Mouse (Mus musculus) layer of hippocampus, adult 18-20 months (tissue): ENCODE measurements at regions not wholly inside any gene's neighbourhood (a gene's known extent, or its start where the extent isn't known, plus 50 kb on each side); places are given as distances from the start of the nearest gene placed in this dataset.
"Not testable (repeated sequence)": the region's sequence is repeated elsewhere in the genome, so short reads cannot be mapped to it uniquely, and the experiment has no call there.

Experiments used
- DNase-seq, 2 experiments: peaks; one replicate each; pipeline ENCODE4 v3.0.0; 2022; ENCODE audit warnings: low spot score in 2 of 2

DNA sequence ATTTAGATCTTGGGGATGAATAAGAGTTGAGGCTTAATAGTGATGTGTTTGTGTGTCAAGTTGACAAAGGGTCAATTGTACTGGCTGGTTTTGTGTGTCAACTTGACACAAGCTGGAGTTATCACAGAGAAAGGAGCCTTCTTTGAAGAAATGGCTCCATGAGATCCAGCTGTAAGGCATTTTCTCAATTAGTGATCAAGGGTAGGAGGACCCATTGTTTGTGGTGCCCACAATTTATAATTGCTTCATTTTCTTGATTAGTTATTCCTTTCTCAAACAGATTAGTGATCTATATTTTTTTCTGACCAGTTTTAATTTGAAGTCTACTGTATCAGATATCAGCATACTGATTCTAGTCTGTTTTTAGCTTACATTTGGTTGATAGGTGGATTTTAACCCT lies 313.5 kb upstream of the Nectin3 start:
- not testable (repeated sequence) for DNase-seq

DNA sequence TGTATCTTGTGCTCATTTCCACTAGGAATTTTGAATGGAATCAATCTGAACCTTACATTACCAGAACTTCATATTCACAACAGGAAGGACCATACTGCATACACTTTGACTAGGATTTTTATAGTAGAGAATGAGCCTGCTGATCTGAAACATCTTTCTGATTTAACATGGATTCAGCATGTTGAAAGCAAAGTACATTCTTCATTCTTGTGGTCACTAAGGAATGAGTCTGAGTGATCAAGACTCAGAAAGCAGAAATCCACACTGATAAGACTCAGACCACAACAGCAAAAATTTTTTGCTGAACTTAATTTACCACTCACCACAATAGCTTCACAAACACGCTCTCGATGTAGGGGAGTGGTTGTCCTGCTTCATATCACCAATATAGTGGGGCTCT lies 309.2 kb upstream of the Nectin3 start:
- no peak for DNase-seq

DNA sequence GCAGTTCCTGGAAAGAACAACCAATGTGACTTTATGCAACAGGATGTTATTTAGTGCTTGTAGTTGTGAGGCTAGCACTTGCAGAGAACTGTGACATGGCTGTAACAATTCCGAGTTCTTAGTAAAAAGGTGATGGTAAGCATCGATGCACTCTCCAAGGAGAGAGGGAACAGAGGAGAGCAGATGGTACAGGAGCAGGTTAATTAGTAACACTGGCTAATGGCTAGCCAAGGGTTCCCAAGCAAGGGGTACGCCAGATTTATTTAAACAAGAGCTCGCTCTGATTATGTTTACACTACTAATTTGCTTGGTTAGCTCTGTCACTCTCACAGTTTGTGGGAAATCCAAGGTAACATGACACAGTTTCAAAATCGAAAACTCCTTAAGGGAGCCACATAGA lies 278.0 kb upstream of the Nectin3 start:
- DNase-seq = no peak

DNA sequence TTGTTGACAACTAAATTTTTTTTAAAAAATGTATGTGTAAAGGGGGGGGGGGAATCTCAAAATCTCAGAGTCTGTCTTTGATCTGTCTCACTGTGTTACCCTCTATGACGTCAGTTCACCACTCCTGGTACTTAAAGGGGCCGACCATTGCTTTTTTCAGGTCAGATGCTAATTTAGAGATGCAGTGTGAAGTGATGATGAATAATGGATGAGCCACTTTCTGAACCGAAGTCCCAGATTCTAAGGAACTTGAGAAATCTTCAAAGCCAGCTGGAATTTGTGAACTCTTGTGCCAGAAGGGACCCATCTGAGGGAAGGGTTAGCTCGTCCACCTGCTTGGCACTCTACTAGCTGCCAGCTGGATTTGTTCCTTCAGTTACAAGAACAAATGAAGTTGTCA lies 271.1 kb upstream of the Nectin3 start:
- DNase-seq = no peak

DNA sequence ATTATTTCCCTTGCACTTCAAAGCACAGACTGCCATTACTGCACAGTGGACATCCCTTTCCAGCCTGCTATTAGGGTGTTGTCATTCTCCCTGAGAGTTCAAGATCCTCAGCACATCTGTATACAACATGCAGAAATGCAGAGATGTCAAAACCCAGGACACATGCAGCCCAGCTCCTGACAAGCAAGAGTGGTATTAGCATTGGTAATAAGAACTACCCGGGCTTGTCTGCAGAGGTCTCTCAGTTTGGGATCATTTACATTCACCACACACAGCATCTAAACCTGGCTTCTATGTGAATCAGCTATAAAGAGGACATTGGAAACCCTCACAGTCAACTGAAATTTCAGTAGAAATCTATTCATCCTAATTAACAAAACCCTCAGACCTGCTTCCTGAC lies 270.1 kb upstream of the Nectin3 start:
- no peak for DNase-seq

DNA sequence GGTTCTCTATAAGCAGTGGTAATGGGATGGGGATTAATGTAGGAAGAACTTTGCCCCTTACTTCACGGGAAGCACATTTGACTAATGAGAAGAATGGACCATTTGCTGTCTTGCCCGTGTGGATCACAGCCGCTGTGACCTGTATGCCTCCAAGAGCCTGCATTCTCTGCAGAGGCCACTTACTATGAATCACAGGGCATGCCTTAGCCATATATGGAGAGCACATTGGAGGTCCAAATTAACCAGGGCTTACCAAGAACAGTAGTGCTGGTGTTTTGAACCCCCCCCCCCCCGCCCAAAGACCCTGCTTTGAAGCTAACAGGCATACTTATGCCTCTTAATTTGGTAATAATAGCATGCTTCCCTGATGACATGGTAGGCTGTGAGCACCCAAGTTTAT lies 236.8 kb upstream of the Nectin3 start:
- DNase-seq = no peak

DNA sequence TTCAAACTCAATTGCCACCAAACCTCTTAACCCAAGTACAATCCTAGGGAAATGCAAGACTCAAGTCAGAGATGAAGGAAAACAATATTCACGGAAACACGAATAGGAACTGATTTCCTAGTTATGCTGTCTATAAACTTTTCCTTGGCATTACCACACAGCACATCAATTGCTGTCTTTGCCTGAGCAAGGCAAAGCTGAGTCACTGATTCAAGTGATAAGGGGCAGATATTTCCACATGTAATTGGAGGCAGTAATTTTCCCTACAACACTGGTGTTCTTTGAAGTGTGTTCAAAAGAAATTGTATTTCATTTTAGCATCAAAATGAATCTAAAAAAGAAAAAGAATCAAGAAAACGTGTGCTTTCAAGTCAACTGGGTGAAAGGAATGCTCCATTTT lies 230.1 kb upstream of the Nectin3 start:
- DNase-seq = no peak

DNA sequence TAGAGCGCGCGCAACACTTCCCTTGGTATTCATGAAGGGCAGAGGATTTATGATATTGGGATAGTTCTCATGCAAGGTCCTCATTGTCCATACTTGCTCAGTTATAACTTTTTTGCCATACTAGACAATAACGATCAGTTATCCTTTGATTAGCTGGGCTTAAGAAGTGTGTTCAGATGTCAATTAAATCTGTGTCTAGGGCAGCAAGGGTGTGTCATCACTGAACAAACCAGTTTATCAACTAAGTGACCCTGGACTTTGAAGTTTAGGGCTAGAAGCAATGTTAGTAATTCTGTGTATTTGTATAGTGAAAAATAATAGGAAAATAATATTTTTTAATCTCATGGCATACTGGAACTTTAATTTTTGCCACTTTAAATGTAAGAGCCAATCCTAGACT lies 225.3 kb upstream of the Nectin3 start:
- DNase-seq = no peak

DNA sequence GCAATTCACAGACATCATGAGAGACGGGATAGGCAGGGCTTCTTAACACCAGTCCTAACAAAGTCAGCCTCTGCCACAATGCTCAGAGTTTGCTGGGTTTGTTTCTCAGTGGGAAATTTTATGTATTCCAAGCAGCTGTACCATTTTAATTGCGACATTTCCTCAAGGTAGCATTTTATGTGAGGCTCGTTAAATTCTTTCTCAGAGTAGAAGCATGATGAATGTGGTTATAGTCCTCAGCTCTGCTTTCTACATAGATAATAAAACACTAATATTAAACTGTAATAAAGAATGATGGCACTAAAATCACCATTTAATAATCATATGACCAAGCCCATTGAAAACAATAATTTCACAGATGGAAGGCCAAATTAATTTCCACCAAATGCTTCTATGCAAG lies 181.5 kb upstream of the Nectin3 start:
- DNase-seq = no peak

DNA sequence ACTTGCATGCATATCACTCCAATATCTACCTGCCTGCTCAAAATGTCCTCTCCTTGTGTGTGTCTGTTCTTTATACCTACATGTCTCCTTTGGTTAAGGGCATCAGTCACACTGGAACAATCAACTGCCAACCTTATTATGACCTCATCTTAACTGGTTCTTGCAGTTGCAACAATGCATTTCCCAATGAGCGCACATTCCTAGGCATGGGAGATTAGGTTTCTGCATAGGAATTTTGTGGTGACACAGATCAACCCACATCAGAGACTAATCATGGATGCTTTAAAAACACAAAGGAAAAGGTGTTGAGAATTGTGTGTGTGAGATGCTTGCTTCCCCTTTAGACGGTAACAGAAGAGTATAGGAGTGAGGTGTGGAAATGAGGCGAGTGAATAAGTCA lies 171.3 kb upstream of the Nectin3 start:
- DNase-seq = no peak

DNA sequence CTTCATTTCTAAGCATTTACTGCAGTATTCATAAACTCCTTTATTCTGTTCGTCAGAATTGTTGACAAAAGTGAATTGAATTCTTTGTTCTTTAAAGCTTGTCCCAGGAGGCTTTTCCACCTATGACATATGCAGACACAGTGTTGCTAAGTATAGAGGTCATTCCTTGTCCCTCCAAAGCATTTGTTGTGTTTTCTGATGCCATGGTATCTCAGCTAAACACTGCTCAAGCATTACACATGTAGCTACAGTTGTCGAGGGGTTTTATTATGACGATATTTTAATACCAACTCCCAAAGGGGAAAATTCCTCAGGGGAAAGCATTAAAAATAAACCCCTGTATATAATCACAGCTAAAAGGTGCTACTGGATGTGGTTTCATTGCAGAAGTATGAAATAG lies 167.2 kb upstream of the Nectin3 start:
- no peak for DNase-seq

DNA sequence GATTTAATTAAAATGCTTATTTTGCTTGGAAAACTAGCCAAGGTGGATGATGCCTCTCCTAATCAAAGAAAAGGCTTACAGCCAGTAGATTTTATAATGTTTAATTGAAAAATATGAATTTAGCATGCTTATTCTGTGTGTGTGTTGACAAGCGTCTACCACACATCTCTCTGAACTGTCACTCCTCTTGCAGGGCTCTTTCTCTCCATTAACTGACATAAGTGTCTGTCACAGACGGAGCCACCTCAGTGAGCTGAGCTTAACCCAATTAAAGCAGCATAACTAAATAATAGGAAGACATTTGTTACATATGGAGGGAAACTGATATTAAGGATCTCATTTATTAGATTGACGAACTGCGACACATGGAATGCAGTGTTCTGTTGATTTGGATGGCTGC lies 164.7 kb upstream of the Nectin3 start:
- no peak for DNase-seq

DNA sequence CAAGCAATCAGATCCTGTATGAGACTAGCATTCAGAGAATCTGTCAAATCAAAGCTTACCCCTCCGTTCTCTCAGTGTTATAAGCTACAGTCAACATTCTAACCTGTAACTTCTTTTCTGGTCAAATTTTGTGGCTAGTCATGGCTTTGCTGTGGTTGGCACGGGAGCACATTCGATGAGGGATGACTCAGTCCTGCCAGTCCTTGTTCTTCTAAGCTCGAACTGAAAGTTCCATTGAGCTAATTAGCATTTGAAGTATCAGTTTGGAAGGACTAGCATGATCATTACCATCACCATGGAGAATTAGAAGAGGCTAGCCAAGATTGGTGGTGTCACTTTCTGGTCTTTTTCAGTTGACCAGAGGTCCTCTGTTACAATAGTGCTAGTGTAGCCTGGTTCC lies 156.7 kb upstream of the Nectin3 start:
- no peak for DNase-seq

DNA sequence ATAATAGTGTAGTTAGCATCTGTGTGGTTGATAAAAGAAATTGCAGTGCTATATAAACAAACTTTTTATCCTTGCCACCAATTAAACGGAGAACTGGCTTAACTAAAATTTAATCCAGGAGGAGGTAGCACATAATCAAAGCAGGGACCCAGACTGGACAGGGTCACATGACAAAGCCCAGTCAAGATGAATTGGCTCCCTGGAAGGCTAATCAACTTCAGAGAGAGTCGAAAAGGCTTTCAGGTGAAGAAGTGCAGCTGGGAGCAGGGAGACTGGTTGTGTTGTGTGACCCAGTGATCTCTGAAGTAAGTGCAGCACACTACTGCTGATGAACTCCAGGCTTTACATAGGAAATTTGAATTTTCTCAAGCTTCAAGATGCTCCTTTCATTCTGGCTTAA lies 127.5 kb upstream of the Nectin3 start:
- no peak for DNase-seq

DNA sequence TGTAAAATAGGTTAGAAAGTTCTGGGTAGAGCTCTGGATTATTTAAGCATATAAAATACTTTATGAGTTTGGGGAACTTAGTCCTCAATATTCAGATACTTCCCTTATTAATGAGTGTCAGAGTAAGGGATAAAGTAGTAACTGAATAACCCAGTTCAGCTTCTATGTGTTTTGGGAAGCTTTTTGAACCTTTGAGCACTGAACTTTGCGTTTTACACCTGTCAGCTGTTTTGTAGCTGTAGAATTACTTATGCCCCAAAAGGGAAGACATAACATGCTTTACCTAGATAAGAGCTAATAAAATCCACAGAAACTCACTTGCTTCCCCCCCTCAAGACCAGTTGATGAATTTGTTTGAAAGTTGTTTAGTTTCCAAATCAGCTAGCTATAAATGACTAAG lies 124.9 kb upstream of the Nectin3 start:
- no peak for DNase-seq

DNA sequence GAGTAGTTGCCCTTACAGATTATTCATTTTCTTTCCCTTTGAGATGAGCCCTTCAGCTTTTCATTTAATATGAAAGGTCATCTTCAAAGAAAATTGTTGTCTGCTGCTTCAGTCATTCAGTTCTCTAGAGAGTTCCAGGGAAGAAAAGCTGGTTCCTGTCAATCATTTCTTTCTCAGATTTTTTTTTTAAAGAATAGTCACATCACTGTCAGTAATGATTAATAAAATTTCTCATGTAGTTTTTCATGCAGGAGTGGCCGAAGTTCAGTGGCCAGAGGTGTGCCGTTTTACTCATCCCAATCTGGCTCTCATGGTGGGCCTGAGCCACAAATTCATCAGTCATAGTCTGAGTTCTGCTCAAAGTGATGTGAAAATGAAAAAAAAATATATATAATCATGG lies 121.5 kb upstream of the Nectin3 start:
- no peak for DNase-seq

DNA sequence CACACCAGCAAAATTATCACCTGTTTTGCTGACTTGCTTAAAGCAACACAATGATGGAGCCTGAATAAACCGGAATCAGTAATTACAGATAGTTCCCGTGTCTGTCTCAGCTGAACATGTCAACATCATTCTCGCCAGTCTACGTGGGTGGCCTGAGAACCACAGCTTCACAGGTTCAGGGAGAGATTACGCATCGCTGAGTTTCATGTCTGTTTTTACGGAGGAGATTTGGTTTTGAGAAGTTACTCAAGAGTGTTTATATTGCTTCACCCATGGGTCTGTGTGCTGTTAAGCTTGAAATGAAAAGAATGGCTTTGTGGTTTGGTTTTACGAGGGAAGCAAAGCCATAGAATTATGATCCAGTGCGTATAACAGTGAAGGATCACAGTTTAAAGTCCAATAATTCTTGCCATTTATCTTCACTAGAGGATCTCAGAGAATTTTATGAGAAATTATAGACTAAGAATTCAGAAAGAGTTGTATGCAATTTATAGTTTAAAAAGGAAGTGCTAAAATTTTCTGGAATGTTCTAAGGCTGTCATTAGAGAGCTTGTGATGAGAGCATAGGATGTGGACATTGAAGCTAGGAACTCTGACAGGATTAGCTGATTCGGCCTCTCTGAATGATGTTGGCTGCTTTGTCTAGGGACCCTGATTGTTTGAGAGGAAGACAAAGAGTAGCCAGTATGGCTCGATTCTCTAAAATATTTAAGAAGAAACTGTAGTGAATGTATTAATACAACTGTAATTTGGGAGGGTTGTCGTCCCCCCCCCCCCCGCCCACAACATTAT lies 119.4 kb upstream of the Nectin3 start:
- no peak for DNase-seq

DNA sequence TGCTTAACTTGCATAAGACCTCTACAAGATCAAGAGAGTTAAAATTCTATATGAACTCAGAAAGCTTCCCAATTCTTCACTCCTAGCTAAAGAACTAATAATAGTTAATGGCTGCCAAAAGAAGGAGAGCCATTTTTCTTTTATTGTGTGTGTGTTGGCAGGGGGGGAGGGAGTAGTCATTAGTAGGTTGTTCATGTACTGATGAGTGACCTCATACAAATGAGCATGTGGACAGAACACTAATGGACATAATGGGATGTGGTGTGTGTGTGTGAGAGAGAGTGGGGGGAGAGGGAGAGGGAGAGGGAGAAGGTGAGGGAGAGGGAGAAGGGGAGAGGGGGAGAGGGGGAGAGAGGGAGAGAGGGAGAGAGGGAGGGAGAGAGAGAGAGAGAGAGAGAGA lies 118.3 kb upstream of the Nectin3 start:
- no peak for DNase-seq

DNA sequence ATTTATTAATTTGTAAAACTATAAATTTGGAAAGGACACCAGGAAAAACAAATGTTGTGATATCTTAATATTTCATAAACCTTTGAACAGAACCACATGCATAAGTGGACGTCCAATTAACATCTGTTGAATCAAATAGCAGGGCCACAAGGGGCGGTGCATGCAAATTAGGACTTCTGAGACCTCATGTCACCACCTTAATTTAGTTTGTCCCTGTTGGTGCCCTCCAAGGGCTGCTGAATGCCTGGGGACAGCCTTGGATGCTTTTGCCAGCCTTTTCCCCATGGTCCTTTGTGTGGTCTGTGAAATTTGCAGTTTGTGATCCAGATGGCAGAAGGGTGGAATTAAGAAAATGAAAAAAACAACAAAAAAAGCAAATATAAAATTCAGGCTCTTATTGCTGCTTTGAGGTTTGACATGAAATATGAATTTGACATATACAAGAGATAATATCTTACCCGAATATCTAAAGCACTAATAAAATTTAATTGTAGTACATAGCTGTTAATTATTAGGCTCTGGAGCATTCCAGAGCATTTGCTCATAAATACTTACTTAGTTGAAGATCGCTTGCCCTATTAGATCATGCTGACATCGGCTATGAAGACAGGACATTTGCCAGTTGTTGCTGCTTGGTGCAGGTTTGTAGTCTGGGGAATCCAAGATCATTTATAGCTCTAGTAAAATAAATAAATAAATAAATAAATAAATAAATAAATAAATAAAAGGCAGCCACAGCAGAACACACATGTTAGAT lies 114.9 kb upstream of the Nectin3 start:
- DNase-seq = no peak

DNA sequence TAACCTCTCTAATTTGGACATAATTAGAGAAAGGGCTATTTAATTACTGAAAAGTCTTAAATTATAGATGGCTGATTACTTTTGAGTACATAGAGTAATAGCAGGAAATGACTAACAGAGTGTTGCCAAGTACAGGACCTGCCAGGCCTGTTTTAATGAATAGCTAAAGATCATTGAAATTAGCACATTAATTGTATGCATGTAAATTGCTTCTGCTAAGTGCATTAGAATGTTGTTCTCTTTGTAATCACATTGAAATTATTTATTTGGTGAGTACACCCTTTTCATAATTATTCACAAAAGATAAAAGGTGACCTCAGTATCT lies 107.5 kb upstream of the Nectin3 start:
- DNase-seq = no peak

DNA sequence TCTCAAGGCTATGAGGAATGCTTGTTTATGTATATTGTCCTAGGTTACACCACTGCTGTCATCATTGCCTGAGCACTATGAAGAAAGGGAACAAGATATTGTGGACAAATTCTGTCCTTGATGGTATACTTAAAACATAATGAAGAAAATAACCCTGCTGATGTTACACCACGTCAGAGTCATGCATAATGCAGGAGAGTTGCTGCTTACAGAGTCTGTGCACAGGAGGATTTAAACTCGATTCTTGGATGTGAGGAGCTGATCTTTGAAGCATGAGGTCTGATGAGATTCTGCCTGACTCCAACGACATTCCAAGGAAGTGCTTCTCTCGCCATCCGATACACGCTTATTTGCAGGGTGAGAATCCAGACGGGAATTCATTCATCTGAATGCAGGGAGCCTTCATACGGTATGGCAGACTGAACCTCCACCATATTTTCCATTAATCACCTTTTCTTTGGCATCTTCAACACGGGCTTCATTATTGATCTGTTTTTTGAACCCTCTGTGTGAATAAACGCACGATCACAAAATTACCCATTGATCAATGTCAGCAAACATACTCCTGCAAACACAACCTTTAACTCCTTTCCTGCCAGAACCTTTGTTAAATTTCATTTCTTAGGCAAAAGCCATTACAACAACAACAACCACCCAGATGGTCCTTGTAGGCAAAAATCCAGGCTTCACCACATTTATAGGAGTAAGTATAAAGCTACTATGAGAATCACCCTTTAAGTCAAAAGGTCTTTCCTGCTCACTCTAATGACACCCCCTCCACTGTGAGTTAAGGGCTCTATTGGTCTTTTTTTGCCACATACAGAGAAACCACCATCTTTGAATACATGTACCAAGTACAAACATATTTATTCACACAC lies 106.9 kb upstream of the Nectin3 start:
- DNase-seq = no peak

DNA sequence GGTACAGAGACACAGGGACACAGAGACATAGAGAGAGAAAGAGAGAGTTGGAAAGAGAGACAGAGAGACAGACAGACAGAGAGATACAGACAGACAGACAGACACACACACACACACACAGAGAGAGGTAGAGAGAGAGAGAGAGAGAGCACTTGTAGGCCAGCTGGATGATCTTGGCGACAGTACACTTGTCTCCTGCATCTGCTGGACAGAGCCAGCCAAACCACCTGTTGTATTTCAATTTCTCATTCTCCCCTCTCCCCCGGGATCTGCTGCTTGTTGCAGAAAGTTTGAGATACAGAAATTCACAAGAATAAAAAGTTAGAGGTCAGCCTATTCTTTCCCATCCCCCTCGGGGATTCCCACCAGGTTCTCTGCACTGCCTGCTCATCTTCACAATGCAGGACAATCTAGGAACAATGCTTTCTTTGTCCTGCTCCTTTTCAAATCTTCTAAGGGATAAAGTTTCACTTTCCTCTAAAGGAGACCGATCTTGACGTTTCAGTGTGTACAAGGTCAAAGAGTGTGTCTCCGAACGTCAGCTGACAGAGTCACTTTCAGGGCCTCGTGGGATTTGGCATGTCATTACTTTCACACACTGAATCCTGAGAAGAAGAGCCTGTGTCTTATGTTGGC lies 94.4 kb upstream of the Nectin3 start:
- no peak for DNase-seq
